Mouse (Mus musculus): ENCODE results near the gene Cacna2d4. TPM values are rescaled to one million over a fixed set of nuclear protein-coding genes. Genes with fewer than 3 reads are reported as not detected.
A peak's percentile ranks its signal among the peaks of the same experiment; 100 is the strongest.

Cacna2d4 gene
- polyA plus RNA-seq, 1 experiment from 2014 or later: not detected

GRCm38 (mm10) chr6:119215040-119215613 is 21.2 kb upstream of the Cacna2d4 start:
- H3K4me2 ChIP-seq (ENCODE audit: low read depth, low read length): no peak overlapping the region
- 83% methylated on average over 10 of the region's 10 CpGs for WGBS
- H3K9me3 ChIP-seq (replicated peaks; ENCODE audit: control insufficient read depth, low read length): no peaks in the 10 kb centered on the region
- peaks cover 8% of the 10 kb centered on the region; the same call in 1 of the 2 replicates for H3K36me3 ChIP-seq (ENCODE audit: control insufficient read depth, insufficient read depth, low read length)
- ATAC-seq (ENCODE audit: insufficient read depth, low FRiP score): no peak
- no peaks in the 10 kb centered on the region for H3K4me1 ChIP-seq (ENCODE audit: control insufficient read depth, insufficient read depth, low read length)
- H3K27me3 ChIP-seq (ENCODE audit: control insufficient read depth, insufficient read depth, low read length): no peaks in the 10 kb centered on the region
- H3K27ac ChIP-seq (ENCODE audit: low read length): no peak overlapping the region
- no peak overlapping the region for H3K9ac ChIP-seq (ENCODE audit: low read length)
- H3K4me3 ChIP-seq (replicated peaks; ENCODE audit: low read length): no peak overlapping the region

- H3K4me1 ChIP-seq (ENCODE audit: control insufficient read depth, insufficient read depth, low read length): no peaks in the 10 kb centered on the region
- no peak for ATAC-seq (ENCODE audit: insufficient read depth, low FRiP score)
These were observed 18.7 kb upstream of the Cacna2d4 start for GRCm38 (mm10) chr6:119217661-119218060.

GRCm38 (mm10) chr6:119218591-119218990 is 17.7 kb upstream of the Cacna2d4 start:
- no peaks in the 10 kb centered on the region for H3K4me1 ChIP-seq (ENCODE audit: control insufficient read depth, insufficient read depth, low read length)
- 76% methylated on average over 5 of the region's 5 CpGs for WGBS
- no peak overlapping the region for H3K27ac ChIP-seq (ENCODE audit: low read length)
- peaks cover 8% of the 10 kb centered on the region; the same call in 1 of the 2 replicates for H3K36me3 ChIP-seq (ENCODE audit: control insufficient read depth, insufficient read depth, low read length)
- no peak for ATAC-seq (ENCODE audit: insufficient read depth, low FRiP score)
- H3K9me3 ChIP-seq (replicated peaks; ENCODE audit: control insufficient read depth, low read length): no peaks in the 10 kb centered on the region
- no peak overlapping the region for H3K9ac ChIP-seq (ENCODE audit: low read length)
- no peak overlapping the region for H3K4me3 ChIP-seq (replicated peaks; ENCODE audit: low read length)
- H3K27me3 ChIP-seq (ENCODE audit: control insufficient read depth, insufficient read depth, low read length): no peaks in the 10 kb centered on the region
- no peak overlapping the region for H3K4me2 ChIP-seq (ENCODE audit: low read depth, low read length)

More at GRCm38 (mm10) chr6:119217661-119218060, 18.7 kb upstream of the Cacna2d4 start:
- Histone ChIP-seq H3K4me2 (ENCODE audit: low read depth, low read length) (no peak overlapping the region), H3K27me3 (ENCODE audit: control insufficient read depth, insufficient read depth, low read length) (no peaks in the 10 kb centered on the region), H3K9me3 (replicated peaks; ENCODE audit: control insufficient read depth, low read length) (no peaks in the 10 kb centered on the region), H3K9ac (ENCODE audit: low read length) (no peak overlapping the region), H3K36me3 (ENCODE audit: control insufficient read depth, insufficient read depth, low read length) (peaks cover 8% of the 10 kb centered on the region; the same call in 1 of the 2 replicates), H3K27ac (ENCODE audit: low read length) (no peak overlapping the region), H3K4me3 (replicated peaks; ENCODE audit: low read length) (no peak overlapping the region)
- 64% methylated on average over 4 of the region's 4 CpGs for WGBS

- no peak for ATAC-seq (ENCODE audit: insufficient read depth, low FRiP score)
- H3K9me3 ChIP-seq (replicated peaks; ENCODE audit: control insufficient read depth, low read length): no peaks in the 10 kb centered on the region
- H3K4me2 ChIP-seq (ENCODE audit: low read depth, low read length): no peak overlapping the region
- WGBS: 82% methylated on average over 15 of the region's 15 CpGs
- H3K27me3 ChIP-seq (ENCODE audit: control insufficient read depth, insufficient read depth, low read length): no peaks in the 10 kb centered on the region
- H3K27ac ChIP-seq (ENCODE audit: low read length): no peak overlapping the region
- no peak overlapping the region for H3K9ac ChIP-seq (ENCODE audit: low read length)
- H3K4me3 ChIP-seq (replicated peaks; ENCODE audit: low read length): no peak overlapping the region
- no peaks in the 10 kb centered on the region for H3K4me1 ChIP-seq (ENCODE audit: control insufficient read depth, insufficient read depth, low read length)
- peaks cover 8% of the 10 kb centered on the region; the same call in 1 of the 2 replicates for H3K36me3 ChIP-seq (ENCODE audit: control insufficient read depth, insufficient read depth, low read length)
These were observed 17.0 kb upstream of the Cacna2d4 start for GRCm38 (mm10) chr6:119219237-119219870.

- Histone ChIP-seq H3K27ac (ENCODE audit: low read length) (no peak overlapping the region), H3K4me1 (ENCODE audit: control insufficient read depth, insufficient read depth, low read length) (no peaks in the 10 kb centered on the region), H3K4me3 (replicated peaks; ENCODE audit: low read length) (no peak overlapping the region), H3K36me3 (ENCODE audit: control insufficient read depth, insufficient read depth, low read length) (peaks cover 1% of the 10 kb centered on the region; the same call in 1 of the 2 replicates), H3K9me3 (replicated peaks; ENCODE audit: control insufficient read depth, low read length) (no peaks in the 10 kb centered on the region), H3K9ac (ENCODE audit: low read length) (no peak overlapping the region), H3K27me3 (ENCODE audit: control insufficient read depth, insufficient read depth, low read length) (no peaks in the 10 kb centered on the region), H3K4me2 (ENCODE audit: low read depth, low read length) (no peak overlapping the region)
- 42% methylated on average over 10 of the region's 10 CpGs for WGBS
- peak; percentile 70; the same call in 1 of the 2 replicates for ATAC-seq (ENCODE audit: insufficient read depth, low FRiP score)
These were observed 16.0 kb upstream of the Cacna2d4 start for GRCm38 (mm10) chr6:119220297-119220696.

- Histone ChIP-seq H3K9me3 (replicated peaks; ENCODE audit: control insufficient read depth, low read length) (no peaks in the 10 kb centered on the region), H3K9ac (ENCODE audit: low read length) (no peak overlapping the region), H3K27me3 (ENCODE audit: control insufficient read depth, insufficient read depth, low read length) (no peaks in the 10 kb centered on the region), H3K4me1 (ENCODE audit: control insufficient read depth, insufficient read depth, low read length) (no peaks in the 10 kb centered on the region), H3K27ac (ENCODE audit: low read length) (no peak overlapping the region; the same call in 1 of the 2 replicates), H3K4me2 (ENCODE audit: low read depth, low read length) (no peak overlapping the region; the same call in 1 of the 2 replicates), H3K36me3 (ENCODE audit: control insufficient read depth, insufficient read depth, low read length) (no peaks in the 10 kb centered on the region), H3K4me3 (replicated peaks; ENCODE audit: low read length) (no peak overlapping the region)
- WGBS: 49% methylated on average over 13 of the region's 13 CpGs
- ATAC-seq (ENCODE audit: insufficient read depth, low FRiP score): peak; percentile 55; the same call in 1 of the 2 replicates
These were observed 11.7 kb upstream of the Cacna2d4 start for GRCm38 (mm10) chr6:119224451-119225195.

GRCm38 (mm10) chr6:119225226-119225625 is 11.1 kb upstream of the Cacna2d4 start:
- 80% methylated on average over 12 of the region's 12 CpGs for WGBS
- Histone ChIP-seq H3K9me3 (replicated peaks; ENCODE audit: control insufficient read depth, low read length) (no peaks in the 10 kb centered on the region), H3K9ac (ENCODE audit: low read length) (no peak overlapping the region), H3K36me3 (ENCODE audit: control insufficient read depth, insufficient read depth, low read length) (no peaks in the 10 kb centered on the region), H3K4me3 (replicated peaks; ENCODE audit: low read length) (no peak overlapping the region), H3K4me1 (ENCODE audit: control insufficient read depth, insufficient read depth, low read length) (no peaks in the 10 kb centered on the region), H3K27me3 (ENCODE audit: control insufficient read depth, insufficient read depth, low read length) (no peaks in the 10 kb centered on the region), H3K4me2 (ENCODE audit: low read depth, low read length) (no peak overlapping the region), H3K27ac (ENCODE audit: low read length) (no peak overlapping the region; the same call in 1 of the 2 replicates)
- ATAC-seq (ENCODE audit: insufficient read depth, low FRiP score): no peak

- H3K9ac ChIP-seq (ENCODE audit: low read length): no peak overlapping the region
- no peaks in the 10 kb centered on the region for H3K4me1 ChIP-seq (ENCODE audit: control insufficient read depth, insufficient read depth, low read length)
- no peaks in the 10 kb centered on the region for H3K36me3 ChIP-seq (ENCODE audit: control insufficient read depth, insufficient read depth, low read length)
- no peak for ATAC-seq (ENCODE audit: insufficient read depth, low FRiP score)
- no peak overlapping the region for H3K27ac ChIP-seq (ENCODE audit: low read length)
- 85% methylated on average over 6 of the region's 6 CpGs for WGBS
- no peaks in the 10 kb centered on the region for H3K27me3 ChIP-seq (ENCODE audit: control insufficient read depth, insufficient read depth, low read length)
- H3K4me3 ChIP-seq (replicated peaks; ENCODE audit: low read length): no peak overlapping the region
- H3K9me3 ChIP-seq (replicated peaks; ENCODE audit: control insufficient read depth, low read length): no peaks in the 10 kb centered on the region
- no peak overlapping the region for H3K4me2 ChIP-seq (ENCODE audit: low read depth, low read length)
These were observed 10.6 kb upstream of the Cacna2d4 start for GRCm38 (mm10) chr6:119225731-119226130.

GRCm38 (mm10) chr6:119227001-119227400 is 9.3 kb upstream of the Cacna2d4 start:
- no peaks in the 10 kb centered on the region for H3K36me3 ChIP-seq (ENCODE audit: control insufficient read depth, insufficient read depth, low read length)
- ATAC-seq (ENCODE audit: insufficient read depth, low FRiP score): no peak
- no peaks in the 10 kb centered on the region for H3K27me3 ChIP-seq (ENCODE audit: control insufficient read depth, insufficient read depth, low read length)
- no peak overlapping the region for H3K4me2 ChIP-seq (ENCODE audit: low read depth, low read length)
- no peaks in the 10 kb centered on the region for H3K4me1 ChIP-seq (ENCODE audit: control insufficient read depth, insufficient read depth, low read length)
- H3K9me3 ChIP-seq (replicated peaks; ENCODE audit: control insufficient read depth, low read length): no peaks in the 10 kb centered on the region
- H3K4me3 ChIP-seq (replicated peaks; ENCODE audit: low read length): no peak overlapping the region
- H3K9ac ChIP-seq (ENCODE audit: low read length): no peak overlapping the region
- H3K27ac ChIP-seq (ENCODE audit: low read length): no peak overlapping the region
- 85% methylated on average over 8 of the region's 8 CpGs for WGBS

Measured in stomach, embryonic 16.5 days (tissue).